Mouse (Mus musculus) heart, embryonic 13.5 days (tissue): ENCODE measurements at regions not wholly inside any gene's neighbourhood (a gene's known extent, or its start where the extent isn't known, plus 50 kb on each side); places are given as distances from the start of the nearest gene placed in this dataset.
"Not testable (repeated sequence)": the region's sequence is repeated elsewhere in the genome, so short reads cannot be mapped to it uniquely, and the experiment has no call there.

Experiments
- ATAC-seq: fragments of 200-750 bp; cut with Nextera tagmentation; 2 replicates; pipeline ENCODE4 v1.8.0; 2017; ENCODE audit warnings: moderate TSS enrichment; ENCODE audit not compliant: insufficient number of reproducible peaks, low FRiP score, low TSS enrichment; ENCODE audit errors: extremely low read depth
- H3K27ac ChIP-seq: fragments of 300-500 bp; sonication (generic); replicated peaks from 2 replicates; pipeline ENCODE4 v1.5.1; 2015; ENCODE audit warnings: moderate library complexity, mild to moderate bottlenecking, inconsistent platforms
- H3K27me3 ChIP-seq: fragments of 300-500 bp; sonication (generic); replicated peaks from 2 replicates; pipeline ENCODE4 v1.6.1; 2015; ENCODE audit warnings: mild to moderate bottlenecking, inconsistent platforms
- H3K36me3 ChIP-seq: fragments of 300-500 bp; sonication (generic); 2 replicates; pipeline ENCODE4 v1.6.1; 2015; ENCODE audit warnings: mild to moderate bottlenecking, inconsistent platforms
- H3K4me1 ChIP-seq: fragments of 300-500 bp; sonication (generic); 2 replicates; pipeline ENCODE4 v1.6.1; 2015; ENCODE audit warnings: inconsistent platforms
- H3K4me2 ChIP-seq: fragments of 300-500 bp; sonication (generic); 2 replicates; pipeline ENCODE4 v1.6.1; 2015; ENCODE audit warnings: inconsistent platforms, mild to moderate bottlenecking, moderate library complexity
- H3K4me3 ChIP-seq: fragments of 300-500 bp; sonication (generic); 2 replicates; pipeline ENCODE4 v1.5.1; 2015; ENCODE audit warnings: moderate library complexity, mild to moderate bottlenecking, inconsistent platforms
- H3K9ac ChIP-seq: fragments of 300-500 bp; sonication (generic); 2 replicates; pipeline ENCODE4 v1.6.1; 2015; ENCODE audit warnings: inconsistent platforms, mild to moderate bottlenecking, moderate library complexity
- H3K9me3 ChIP-seq: fragments of 300-500 bp; sonication (generic); 2 replicates; pipeline ENCODE4 v1.6.1; 2016; ENCODE audit warnings: inconsistent platforms
- WGBS: fragments of 180-500 bp; shearing (Covaris S2); methylation state at CpG from one replicate; pipeline ENCODE4 v1.1.7; 2015; ENCODE audit warnings: mixed read lengths; 5-methylcytosine and 5-hydroxymethylcytosine counted together

DNA sequence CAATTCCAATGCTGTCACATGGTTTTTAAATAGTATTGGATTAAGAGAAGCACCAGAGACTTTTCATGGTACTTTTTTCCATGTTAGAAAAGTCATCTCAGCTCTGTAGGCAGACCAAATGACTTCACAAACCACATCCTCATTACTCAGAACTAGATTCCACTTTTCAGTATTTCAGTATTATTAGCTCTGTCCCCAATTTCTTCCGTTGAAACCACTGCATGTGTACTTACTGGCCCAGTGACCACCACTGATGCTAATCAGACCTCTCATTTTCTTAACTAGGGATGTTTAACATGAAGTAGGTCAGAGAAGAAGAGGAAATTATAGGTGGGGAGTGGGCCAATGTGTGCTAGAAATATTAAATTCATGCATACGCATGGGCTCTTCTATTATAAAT lies 326.2 kb downstream of the Car8 start:
- Histone ChIP-seq H3K4me2 (no peak overlapping the region), H3K4me1 (no peaks in the 10 kb centered on the region), H3K27me3 (no peaks in the 10 kb centered on the region), H3K4me3 (no peak overlapping the region), H3K36me3 (no peaks in the 10 kb centered on the region), H3K27ac (no peak overlapping the region), H3K9me3 (no peaks in the 10 kb centered on the region), H3K9ac (no peak overlapping the region)
- no peak for ATAC-seq
- WGBS: 82% methylated on average over 2 of the region's 2 CpGs

- Histone ChIP-seq H3K4me2 (no peak overlapping the region), H3K36me3 (no peaks in the 10 kb centered on the region), H3K27me3 (no peaks in the 10 kb centered on the region), H3K9me3 (no peaks in the 10 kb centered on the region), H3K27ac (no peak overlapping the region), H3K4me1 (no peaks in the 10 kb centered on the region), H3K4me3 (no peak overlapping the region), H3K9ac (no peak overlapping the region)
- WGBS: 43% methylated on average over 1 of the region's 1 CpGs
- no peak for ATAC-seq
Observed at GRCm38 (mm10) chr4:7903130-7903529, 335.7 kb downstream of the Car8 start.

DNA sequence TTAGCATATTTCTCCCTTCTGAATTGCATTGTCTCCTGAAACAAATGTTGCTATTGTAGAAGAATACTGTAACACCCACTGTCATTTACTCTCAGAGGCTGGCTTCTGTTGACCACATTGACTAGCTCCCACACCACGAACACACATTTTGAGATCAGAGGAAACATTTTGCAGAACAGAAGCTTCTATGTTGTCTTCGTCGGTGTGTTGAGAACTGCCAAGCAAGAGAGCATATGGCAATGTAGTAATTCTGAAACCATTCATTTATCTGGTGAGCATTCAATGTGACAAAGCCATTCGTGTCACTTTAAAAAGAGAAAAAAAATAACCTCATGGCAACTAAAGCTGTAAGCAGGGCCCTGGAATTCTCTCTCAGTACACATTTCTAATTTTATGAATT lies 343.9 kb downstream of the Car8 start:
- no peaks in the 10 kb centered on the region for H3K27me3 ChIP-seq
- H3K27ac ChIP-seq: no peak overlapping the region
- no peak overlapping the region for H3K4me2 ChIP-seq
- no peaks in the 10 kb centered on the region for H3K36me3 ChIP-seq
- no peak overlapping the region for H3K4me3 ChIP-seq
- H3K9me3 ChIP-seq: no peaks in the 10 kb centered on the region
- WGBS: 77% methylated on average over 4 of the region's 4 CpGs
- ATAC-seq: no peak
- no peaks in the 10 kb centered on the region for H3K4me1 ChIP-seq
- no peak overlapping the region for H3K9ac ChIP-seq

DNA sequence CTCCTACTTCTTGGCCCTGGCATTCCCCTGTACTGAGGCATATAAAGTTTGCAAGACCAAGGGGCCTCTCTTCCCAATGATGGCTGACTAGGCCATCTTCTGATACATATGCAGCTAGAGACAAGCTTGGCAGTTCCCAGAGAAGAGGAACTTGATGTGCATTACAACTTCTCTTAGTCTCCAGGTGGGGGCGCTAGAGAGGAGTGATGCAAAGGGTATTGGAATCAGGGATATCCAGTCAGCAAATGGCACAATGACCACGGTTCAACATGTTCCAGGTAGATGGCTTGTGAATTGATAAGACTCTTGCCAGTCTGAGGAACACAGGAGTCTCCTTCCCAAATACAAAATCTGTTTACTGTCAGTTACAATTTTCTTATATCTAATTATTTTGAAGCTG lies 347.7 kb downstream of the Car8 start:
- 54% methylated on average over 2 of the region's 2 CpGs for WGBS
- H3K4me2 ChIP-seq: no peak overlapping the region
- no peaks in the 10 kb centered on the region for H3K36me3 ChIP-seq
- no peaks in the 10 kb centered on the region for H3K9me3 ChIP-seq
- no peak overlapping the region for H3K27ac ChIP-seq
- no peak for ATAC-seq
- no peaks in the 10 kb centered on the region for H3K4me1 ChIP-seq
- no peaks in the 10 kb centered on the region for H3K27me3 ChIP-seq
- no peak overlapping the region for H3K4me3 ChIP-seq
- H3K9ac ChIP-seq: no peak overlapping the region

- no peaks in the 10 kb centered on the region for H3K4me1 ChIP-seq
- no peak overlapping the region for H3K27ac ChIP-seq
- H3K9me3 ChIP-seq: no peaks in the 10 kb centered on the region
- H3K4me3 ChIP-seq: no peak overlapping the region
- no peak overlapping the region for H3K9ac ChIP-seq
- 78% methylated on average over 1 of the region's 1 CpGs for WGBS
- no peaks in the 10 kb centered on the region for H3K36me3 ChIP-seq
- no peak for ATAC-seq
- no peak overlapping the region for H3K4me2 ChIP-seq
- H3K27me3 ChIP-seq: no peaks in the 10 kb centered on the region
Observed at GRCm38 (mm10) chr4:7854518-7854917, 384.3 kb downstream of the Car8 start.

GRCm38 (mm10) chr4:7853121-7853782 lies 385.6 kb downstream of the Car8 start:
- H3K36me3 ChIP-seq: no peaks in the 10 kb centered on the region
- no peak overlapping the region for H3K4me3 ChIP-seq
- H3K9ac ChIP-seq: no peak overlapping the region
- no peaks in the 10 kb centered on the region for H3K4me1 ChIP-seq
- ATAC-seq: no peak
- H3K27ac ChIP-seq: no peak overlapping the region
- H3K9me3 ChIP-seq: no peaks in the 10 kb centered on the region
- H3K4me2 ChIP-seq: no peak overlapping the region
- no peaks in the 10 kb centered on the region for H3K27me3 ChIP-seq
- 39% methylated on average over 1 of the region's 1 CpGs for WGBS

DNA sequence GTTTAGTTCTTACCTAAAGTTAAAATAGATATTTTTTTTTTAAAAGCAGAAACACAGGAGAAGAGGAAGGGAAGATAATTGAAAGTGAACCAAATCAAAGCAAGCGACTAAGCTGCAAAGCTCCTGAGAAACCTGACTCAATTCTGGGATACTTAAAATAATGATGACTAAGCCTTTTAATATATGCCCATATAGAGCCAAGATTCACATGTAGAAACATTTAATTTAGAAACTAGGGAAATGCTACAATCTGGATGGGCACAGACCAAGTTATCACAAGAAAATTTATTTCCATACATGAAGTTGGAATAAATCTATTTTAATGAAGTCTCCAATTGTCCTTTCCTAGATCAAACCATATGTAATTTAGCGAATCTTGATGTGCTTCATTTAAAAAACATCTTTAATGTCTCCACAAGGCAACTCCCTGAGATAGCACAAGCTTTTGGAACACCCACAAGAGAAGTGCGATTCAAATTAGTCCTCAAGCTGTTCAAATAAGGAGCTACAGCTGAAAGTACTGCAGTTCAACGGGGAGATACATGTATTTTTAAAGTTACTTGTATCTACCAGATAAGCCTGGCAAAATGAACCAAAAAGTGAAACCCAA lies 386.7 kb downstream of the Car8 start:
- 65% methylated on average over 4 of the region's 4 CpGs for WGBS
- no peaks in the 10 kb centered on the region for H3K4me1 ChIP-seq
- no peak for ATAC-seq

GRCm38 (mm10) chr4:7847411-7847810 lies 391.4 kb downstream of the Car8 start:
- no peak for ATAC-seq
- H3K27ac ChIP-seq: no peak overlapping the region
- 59% methylated on average over 5 of the region's 5 CpGs for WGBS
- no peaks in the 10 kb centered on the region for H3K36me3 ChIP-seq
- no peak overlapping the region for H3K9ac ChIP-seq
- H3K4me2 ChIP-seq: no peak overlapping the region
- H3K9me3 ChIP-seq: no peaks in the 10 kb centered on the region
- H3K4me3 ChIP-seq: no peak overlapping the region
- no peaks in the 10 kb centered on the region for H3K27me3 ChIP-seq
- no peaks in the 10 kb centered on the region for H3K4me1 ChIP-seq

More for the DNA sequence above, 386.7 kb downstream of the Car8 start:
- Histone ChIP-seq H3K4me2 (no peak overlapping the region), H3K36me3 (no peaks in the 10 kb centered on the region), H3K27ac (no peak overlapping the region), H3K9me3 (no peaks in the 10 kb centered on the region), H3K27me3 (no peaks in the 10 kb centered on the region), H3K9ac (no peak overlapping the region), H3K4me3 (no peak overlapping the region)

GRCm38 (mm10) chr4:7829126-7829525 lies 409.7 kb downstream of the Car8 start:
- no peaks in the 10 kb centered on the region for H3K27me3 ChIP-seq
- H3K36me3 ChIP-seq: no peaks in the 10 kb centered on the region
- H3K27ac ChIP-seq: no peak overlapping the region
- no peaks in the 10 kb centered on the region for H3K4me1 ChIP-seq
- no peaks in the 10 kb centered on the region for H3K9me3 ChIP-seq
- H3K9ac ChIP-seq: no peak overlapping the region
- no peak for ATAC-seq
- no peak overlapping the region for H3K4me2 ChIP-seq
- 59% methylated on average over 1 of the region's 1 CpGs for WGBS
- no peak overlapping the region for H3K4me3 ChIP-seq

GRCm38 (mm10) chr4:7819847-7820246 lies 419.0 kb downstream of the Car8 start:
- Histone ChIP-seq H3K27me3 (no peaks in the 10 kb centered on the region), H3K4me3 (no peak overlapping the region), H3K4me1 (no peaks in the 10 kb centered on the region), H3K36me3 (no peaks in the 10 kb centered on the region), H3K9me3 (no peaks in the 10 kb centered on the region), H3K27ac (no peak overlapping the region), H3K4me2 (no peak overlapping the region), H3K9ac (no peak overlapping the region)
- no peak for ATAC-seq

DNA sequence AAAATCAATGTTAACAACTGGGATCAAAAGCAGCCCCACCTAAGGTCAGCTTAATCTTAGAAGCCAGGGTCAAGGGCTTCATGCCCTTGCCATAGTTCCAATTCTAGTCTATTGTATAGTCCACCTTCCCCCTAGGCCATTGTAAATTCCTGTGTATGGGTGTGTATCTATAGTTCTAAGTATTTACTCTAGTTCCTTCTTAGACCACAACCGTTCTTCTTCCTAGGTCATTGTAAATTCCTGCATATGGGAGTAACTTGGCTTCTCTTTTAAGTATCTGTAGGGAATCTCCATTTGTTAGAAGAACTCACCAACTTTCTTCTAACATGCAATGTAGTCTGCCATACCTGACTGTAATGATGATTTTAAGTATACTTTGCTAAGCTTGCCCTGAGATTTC lies 461.1 kb downstream of the Car8 start:
- H3K4me1 ChIP-seq, H3K27me3 ChIP-seq, ATAC-seq, H3K4me3 ChIP-seq, H3K9me3 ChIP-seq, H3K27ac ChIP-seq, H3K4me2 ChIP-seq, H3K9ac ChIP-seq, H3K36me3 ChIP-seq: not testable (repeated sequence)
- 88% methylated on average over 1 of the region's 1 CpGs for WGBS

DNA sequence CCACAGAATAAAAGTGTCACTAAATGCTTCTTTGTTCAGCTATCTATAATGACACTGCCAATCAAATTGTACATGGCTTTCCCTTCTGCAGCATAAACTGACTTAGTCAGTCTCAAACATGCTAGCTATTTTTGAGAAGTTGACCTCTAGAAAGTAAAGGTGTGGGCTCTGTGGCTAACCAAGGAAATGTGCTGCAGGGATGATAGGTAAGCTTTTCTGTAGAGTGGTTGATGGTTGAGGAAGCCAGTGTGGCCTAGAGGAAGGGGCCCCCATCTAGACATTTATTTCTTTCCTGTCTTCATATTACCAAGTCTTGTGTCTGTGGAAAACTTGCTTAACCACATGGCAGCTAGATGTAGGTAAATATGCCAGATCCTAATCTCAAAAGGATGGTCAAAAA lies 483.4 kb downstream of the Car8 start:
- Histone ChIP-seq H3K36me3 (no peaks in the 10 kb centered on the region), H3K9me3 (0 out of 2 replicates have a peak, but pooled peaks cover 4% of the 10 kb centered on the region), H3K4me3 (no peak overlapping the region), H3K27ac (no peak overlapping the region), H3K4me1 (no peaks in the 10 kb centered on the region), H3K27me3 (no peaks in the 10 kb centered on the region), H3K4me2 (no peak overlapping the region), H3K9ac (no peak overlapping the region)
- no peak for ATAC-seq
